Mouse (Mus musculus) kidney, postnatal 4 days (tissue): ENCODE results near the gene Apba3.

ENCODE experiments used
- DNase-seq, 2 experiments: peaks; one replicate each; pipeline ENCODE4 v3.0.0; 2021; ENCODE audit warnings: mixed read lengths in 2 of 2

Gene Apba3

DNA sequence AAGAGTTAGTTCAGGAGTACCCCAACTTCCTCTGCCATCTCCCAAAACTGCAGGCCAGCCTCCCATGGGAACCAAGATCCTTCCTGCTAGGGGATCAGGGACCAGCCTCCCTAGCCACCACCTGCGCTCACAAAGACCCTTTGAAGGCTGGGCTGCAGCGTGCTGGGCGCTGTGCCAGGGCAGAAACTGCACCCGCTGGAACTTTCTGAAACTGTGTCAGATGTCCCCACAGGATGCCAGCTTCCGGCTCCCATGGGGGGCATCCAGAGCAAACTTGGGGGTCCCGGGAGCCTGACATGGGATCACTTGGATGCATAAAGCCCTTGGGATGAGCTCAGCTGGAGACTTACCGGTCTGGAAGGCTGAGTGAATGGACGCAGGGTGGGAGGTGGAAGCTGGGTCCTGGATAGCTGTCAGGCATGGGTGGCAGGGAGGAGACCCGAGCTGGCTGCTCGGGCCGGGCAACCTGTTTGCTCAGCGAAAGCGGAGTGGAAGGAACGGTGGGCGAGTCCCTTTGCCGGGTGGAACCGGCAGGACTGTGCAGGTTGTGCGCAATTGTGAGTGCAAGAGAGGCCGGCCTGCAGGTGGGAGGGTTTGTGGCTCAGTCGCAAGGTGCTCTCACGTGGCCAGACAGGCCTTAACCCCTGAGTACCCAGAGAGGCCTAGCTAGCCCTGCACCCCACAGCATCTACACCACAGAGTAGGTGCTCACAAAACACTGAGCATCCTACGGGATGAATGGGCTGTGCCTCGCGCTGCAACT, 24.1 kb downstream of the Apba3 start:
- DNase-seq: peak in 1 of 2 experiments; percentile 66

DNA sequence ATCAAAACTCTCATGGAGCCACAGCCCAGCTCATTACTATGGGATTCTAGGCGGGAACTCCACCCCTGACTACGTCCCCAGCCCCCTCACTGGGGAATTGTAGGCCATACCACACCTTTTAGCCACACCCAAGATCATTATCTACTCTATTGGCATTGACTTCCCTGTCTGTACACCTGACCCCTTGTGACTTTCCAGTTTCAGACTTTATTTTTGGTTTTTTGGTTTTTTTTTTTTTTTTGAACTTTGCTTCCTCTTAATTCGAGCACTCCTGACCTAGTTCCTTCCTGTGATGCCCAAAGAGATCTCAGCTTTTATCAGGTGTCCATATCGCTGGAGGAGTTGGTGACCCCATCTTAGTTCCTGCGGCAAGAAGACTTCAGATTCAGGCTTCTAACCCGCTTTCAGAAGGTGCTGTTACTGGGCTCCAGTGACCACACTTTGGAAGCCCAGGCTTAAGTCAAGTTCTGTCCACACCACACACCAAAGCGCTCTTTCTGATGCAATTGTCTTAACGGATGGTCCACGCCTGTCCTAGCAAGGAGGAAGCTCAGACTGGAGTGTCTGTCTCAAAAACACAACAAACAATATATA, 24.8 kb downstream of the Apba3 start, which contains the start of gene Tjp3:
Gene Tjp3 (minus strand): TSS at position 71 of the 594 bp plus-strand sequence.
- DNase-seq: no peak

DNA sequence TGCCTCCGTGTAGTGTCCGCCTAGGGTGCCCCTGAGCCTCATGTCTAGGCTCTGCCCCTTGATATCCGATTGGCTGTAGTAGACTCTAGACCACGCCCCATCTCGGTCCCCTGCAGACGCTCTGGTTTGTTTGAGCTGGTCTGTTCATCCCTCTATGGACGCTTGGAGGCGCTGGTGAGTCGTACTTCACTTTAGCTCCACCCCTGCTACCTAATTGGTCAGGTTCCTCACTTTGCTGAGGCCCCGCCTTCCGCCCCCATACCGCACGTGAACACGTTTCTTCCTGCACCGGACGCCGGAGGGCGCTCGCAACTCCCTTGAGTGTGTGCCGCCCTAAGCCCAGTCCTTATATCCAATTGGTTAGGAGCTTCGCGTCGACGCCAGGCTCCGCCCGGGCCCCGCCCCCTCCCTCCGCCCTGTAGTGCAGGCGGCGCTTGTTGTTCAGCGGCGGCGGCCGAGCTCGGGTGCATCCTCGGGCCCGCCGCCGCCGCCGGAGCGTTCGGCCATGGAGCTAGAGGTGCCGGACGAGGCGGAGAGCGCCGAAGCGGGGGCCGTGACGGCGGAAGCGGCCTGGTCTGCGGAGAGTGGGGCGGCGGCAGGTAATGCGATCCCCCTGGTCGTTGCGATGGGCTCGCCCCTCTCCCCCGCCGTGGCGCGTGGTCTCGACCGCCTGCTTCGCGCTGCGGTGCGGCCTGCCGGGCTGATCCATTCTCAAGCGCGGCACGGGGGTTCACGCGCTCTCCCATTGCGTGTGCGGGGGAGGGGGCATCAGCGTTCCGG, 26.0 kb downstream of the Apba3 start, which contains the start of gene Pip5k1c:
Gene Pip5k1c (plus strand): TSS at position 410 of the 780 bp plus-strand sequence.
- DNase-seq: peak; percentile 99 to 100

DNA sequence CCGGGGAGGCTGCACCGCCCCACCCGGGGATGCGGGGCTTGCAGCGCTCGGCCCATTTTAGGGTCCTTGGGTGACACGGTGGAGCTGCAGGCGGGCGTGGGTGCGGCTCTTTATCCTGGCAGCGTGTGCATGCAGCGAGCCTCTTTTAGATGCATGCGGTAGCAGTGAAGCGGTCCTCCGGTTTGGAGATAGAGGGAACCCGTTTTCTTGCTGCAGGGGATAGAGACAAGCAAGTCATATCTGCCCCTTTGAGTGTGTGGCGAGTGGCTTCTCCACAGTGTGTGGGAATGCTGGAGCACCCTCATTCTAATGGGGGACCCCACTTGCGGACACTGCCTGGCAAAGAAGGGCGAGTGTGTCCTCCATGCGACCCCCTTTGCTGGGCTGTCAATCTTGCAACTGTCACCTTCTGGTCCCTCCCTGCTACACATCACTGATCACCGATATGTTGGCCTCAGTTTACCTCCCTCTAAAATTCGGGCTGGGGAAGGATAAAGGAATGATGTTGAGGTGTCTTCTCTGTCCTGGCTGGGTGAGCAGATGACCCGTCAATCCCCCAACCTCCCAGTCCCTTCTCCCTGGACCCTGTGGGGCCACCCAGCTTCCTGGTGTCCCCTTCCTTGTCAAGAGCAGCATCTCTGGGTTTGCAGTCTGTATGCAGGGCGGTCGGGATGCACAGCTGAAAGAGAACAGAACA, 26.7 kb downstream of the Apba3 start:
- no peak for DNase-seq

DNA sequence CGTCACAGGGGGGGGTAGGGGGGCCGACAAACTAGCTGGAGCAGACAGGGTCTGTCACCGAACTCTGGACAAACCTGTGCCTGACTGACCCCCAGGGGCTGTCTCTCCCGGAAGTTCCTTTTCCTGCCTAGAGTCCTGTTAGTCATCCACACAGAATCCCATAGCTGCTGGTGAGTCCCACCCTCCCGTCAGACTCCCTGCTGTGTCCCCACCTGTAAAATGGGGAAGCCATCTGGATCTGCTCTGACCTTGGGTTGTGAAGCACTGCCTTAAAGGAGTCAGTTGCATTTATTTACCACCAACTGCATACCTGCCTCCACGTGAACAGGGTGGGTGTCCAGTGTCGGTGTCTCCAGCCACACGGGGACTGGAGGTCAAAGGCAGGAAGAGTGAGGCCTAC, 27.7 kb downstream of the Apba3 start:
- no peak for DNase-seq

DNA sequence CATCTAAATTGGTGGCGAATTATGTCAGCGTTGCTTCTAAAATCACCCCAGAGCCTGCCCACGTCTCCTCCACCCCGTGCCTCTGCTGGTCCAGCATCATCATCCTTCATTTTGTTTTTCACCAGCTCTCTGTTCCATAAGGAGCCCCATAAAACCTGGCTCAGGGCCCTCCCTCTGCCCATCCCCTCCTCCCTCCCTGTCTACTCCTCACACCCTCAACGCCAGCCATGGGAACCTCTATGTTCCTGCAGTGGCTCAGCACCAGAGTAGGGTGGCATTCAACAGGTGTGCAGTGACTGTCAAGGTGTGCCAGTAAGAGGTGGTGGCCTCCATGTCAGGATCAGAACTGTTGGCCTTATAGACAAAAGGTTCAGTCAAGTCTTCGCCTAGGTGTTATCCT, 28.4 kb downstream of the Apba3 start:
- DNase-seq: no peak

DNA sequence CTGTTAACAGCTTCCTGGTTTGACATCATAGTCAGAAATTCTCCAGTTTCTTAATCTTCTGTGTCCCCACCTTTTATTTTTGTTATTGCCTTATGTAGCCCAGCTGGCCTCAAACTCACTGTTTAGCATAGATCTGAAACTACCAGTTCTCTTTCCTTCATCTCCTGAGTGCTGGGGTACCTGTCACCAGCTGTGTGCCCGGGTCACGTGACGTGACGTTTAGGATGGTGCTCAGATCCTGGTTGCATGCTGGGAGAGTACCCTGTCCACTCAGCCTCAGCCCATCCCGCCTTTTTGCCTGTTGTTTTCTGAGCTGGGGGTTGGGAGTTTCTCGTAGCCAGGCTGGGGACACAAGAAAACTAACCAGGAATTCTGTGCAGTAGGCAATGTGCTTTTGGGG, 30.5 kb downstream of the Apba3 start:
- no peak for DNase-seq

DNA sequence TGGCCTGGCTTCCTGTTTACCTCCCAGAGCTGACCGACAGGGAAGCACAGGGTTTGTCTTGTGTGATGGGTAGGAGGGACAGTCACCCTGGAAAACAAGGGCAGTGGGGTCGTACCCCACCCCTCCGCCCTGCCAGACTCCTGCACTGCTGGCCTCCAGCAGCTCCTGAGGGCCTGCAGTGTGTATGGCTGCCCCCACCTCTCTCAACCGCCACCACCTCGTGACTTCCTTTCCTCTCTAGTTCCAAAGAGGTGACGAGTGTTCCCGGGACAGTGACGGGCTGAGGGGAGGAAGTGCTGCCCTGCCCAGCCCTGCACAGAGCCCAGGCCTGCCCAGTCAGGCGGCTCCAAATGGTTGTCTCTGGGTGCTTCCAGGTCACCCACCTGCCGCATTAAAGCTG, 31.1 kb downstream of the Apba3 start:
- DNase-seq: peak; percentile 48 to 68

DNA sequence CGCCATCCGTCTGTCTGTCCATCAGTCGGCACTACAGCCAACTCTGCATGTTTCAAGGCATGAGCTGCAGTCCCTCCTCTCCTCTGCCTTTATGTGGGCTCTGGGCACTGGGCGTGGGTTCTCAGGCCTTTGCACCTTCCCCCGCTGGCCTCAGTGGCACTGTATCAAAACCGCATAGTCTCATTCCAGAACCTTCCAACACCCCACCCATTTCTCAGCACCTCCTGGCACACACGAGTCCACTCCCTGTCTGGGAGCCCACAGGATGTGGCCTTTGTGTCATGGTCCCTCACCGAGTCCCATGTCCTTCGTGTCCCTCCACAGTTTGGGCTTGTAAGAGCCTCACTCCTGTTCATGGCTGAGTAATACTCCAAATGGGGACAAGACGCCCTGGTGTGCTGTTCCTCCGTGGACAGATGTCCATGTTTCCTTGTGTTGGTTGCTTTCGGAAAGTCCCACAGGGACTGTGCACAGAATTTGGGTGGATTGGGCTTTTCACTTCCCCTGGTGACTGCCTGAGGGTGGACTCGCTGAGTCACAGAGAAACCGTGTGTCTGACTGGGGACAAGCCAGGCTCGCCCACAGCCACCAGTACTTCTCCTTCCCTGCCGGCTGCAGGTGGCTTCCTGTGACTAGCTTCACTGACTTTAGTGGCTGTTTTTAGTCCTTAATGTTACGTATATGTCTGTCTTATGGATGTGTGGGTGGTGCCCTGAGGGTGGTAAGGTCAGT, 31.8 kb downstream of the Apba3 start:
- no peak for DNase-seq

DNA sequence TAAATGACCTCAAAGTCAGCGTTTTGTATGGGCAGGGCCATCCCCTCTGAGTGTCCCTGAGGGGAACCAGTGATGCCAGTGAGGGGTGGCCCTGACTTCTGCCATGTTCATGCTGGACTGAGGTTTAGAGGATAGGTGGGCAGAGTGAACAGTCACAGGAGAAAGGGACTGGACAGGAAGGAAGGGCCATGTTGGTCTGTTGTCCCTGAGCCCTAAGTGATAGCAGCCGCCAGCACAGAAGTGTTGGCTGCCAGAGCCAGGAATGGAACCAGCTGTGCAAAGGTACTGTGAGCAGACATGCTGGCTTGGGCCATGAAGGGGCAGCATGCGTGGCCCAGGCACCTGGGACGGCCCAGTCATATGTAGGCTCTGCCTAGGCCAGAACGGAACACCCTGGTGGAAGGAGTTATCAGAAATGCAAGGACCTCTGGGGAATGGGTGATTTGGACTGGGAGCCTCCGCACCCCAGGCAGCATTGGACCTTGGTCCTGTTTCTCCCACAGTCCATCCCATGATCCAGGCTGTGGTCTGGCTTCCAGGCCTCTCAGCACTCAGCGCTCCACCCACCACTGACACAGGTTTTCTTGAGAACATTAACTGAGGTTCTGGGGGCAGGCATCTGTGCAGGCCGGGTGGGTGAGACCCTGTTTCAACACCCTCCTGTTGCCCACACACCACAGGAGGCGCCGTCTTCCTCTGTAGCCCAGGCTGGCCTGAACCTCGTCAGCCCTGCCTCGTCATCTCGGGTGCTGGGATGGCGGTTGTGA, 33.0 kb downstream of the Apba3 start:
- peak; percentile 51 to 74 for DNase-seq

DNA sequence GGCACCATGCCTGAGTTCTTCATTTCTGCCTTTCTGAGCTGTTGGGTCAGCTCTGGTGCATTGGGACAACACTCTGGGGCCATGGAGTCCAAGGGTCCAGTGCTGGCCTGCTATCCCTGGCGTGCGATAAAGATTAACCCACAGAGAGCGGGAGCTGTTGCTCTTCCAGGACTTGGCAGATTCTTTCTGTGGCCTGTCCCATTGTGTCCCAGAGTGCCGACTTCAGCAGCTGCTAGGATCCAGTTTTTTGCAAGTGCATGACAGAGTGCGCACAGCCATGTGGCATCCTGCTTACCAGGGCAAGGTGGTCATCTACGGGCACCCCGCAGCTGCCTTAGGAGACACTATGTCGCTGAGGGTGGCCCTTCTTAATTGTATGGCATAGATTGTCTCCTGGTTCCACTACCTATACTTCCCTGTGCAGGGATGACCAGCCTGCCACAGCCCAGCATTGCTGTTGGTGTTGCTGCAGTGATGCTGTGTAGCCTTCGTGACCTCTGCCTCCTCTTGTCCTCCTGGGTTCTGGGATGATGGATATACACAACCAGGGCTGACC, 33.7 kb downstream of the Apba3 start:
- peak in 1 of 2 experiments; percentile 70 for DNase-seq

DNA sequence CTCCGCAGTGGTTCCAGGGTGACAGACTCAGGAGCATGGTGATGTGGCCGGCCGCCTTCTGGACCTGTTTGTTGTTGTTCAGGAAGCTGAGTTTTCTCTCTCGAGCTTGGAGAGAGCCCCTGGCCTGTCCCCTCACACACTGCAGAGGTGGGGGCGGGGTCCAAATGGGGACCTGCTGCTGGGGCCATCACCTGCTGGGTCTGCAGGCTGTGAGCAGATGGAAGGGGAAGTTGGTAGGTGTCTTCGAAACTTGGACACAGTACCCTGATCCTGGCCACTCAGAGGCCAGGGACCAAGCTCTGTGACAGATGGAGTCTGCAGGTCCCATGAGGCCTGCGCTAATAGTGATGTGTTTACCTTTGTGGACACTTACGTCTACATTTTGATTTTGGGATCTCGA, 34.6 kb downstream of the Apba3 start:
- no peak for DNase-seq

DNA sequence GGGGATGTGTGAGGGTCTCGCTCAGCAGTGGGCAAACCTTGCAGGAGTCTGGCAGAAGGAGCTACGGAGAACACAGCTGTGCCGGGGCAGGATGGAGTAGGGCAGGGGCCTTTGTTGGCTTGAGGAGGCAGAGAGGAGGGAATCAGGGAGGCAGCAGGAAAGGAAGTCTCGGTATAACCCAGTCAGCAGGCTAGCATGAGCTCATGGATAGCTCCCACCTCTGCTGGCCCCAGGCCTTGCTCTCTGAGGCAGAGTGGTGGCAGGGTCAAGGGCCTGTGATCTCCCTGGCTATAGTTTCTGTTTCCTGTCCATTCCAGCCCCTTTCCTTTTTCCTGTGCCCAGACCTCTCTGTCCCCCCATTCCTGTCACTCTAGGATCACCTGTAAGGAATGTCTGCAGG, 35.5 kb downstream of the Apba3 start:
- DNase-seq: no peak

DNA sequence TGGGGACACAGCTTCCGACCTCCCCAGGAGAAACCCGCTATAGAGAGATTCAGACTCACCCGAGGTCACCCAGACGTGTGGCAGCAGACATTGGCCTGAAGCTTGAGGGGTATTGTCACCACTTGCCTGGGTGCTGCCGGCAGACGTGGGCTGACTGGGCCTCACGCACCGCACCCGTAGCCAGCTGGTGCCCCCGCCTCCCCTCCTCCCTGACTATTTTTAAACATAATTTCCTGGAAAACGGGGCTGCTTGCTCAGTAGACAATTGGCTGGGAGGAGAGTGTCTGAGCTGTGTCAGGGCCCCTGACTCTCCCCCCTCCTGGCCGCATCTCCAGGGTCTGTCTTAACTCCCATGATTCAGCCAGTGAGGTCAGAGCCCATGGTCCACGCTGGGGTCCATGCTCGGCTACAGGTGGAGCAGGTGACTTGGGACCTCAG, 36.0 kb downstream of the Apba3 start:
- DNase-seq: peak in 1 of 2 experiments; percentile 49

DNA sequence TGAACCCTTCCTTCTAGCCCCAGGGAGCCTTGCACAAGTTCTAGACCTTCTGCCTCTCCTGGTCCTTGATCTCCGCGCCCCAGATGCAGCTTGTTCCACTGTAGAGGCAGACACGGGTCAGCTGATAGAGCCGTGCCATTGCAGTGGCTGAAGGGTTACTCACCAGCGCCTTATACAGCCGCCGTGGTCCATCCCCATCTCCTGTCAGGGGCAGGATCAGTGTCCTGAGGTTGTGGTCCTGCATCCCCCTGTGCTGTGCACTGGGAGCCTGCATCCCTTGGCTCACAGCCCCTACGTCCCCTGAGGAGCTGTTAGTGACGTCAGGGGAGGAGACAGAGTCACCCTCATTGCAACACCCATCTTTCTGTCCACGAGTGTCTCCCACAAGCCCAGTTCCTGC, 36.5 kb downstream of the Apba3 start:
- no peak for DNase-seq

DNA sequence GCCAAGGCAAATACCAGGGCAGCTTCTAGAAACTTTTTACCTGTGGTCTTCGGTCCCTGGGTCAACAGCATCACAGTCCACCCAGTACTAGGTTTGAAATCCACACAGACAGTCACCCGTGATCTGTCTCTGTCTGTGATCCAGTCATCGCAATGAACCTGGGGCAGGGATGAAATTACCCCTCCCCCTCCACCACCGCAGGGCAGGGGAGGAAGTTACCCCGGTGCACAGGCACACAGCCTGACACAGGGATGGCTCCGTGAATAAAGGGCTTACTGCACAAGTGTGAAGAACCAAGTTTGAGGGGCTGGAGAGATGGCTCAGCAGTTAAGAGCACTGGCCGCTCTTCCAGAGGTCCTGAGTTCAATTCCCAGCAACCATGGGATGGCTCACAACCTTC, 37.0 kb downstream of the Apba3 start:
- DNase-seq: no peak

DNA sequence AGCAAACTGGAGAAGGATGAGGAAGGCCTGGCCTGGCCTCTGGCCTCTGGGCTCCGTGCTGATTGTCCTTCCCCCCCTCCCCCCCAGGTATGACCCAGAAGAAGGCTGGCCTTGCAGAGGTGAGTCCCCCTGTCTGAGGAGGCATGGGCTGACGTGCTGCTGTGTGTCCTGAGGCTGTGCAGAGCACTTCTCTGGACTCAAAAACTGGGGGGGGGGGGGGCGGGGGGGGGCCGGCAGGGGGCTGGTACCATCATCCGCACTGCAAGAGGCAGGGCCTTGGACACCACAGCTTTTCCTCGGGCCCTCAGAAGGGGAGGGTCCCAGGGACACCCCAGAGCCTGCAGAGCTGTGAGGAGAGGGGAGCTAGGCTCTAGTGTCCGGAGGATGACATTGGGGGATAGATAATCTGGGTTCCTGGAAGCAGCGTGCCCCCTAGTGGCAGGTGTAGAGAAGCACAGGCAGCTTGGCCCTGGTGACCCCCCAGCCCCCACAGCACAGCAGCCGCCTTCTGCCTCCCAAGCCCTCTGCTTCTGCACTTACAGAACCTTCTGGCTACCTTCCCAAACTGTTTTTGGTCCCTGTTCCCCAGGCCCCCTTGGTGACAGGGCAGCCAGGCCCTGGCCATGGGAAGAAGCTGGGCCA, 38.0 kb downstream of the Apba3 start:
- peak; percentile 63 to 76 for DNase-seq

DNA sequence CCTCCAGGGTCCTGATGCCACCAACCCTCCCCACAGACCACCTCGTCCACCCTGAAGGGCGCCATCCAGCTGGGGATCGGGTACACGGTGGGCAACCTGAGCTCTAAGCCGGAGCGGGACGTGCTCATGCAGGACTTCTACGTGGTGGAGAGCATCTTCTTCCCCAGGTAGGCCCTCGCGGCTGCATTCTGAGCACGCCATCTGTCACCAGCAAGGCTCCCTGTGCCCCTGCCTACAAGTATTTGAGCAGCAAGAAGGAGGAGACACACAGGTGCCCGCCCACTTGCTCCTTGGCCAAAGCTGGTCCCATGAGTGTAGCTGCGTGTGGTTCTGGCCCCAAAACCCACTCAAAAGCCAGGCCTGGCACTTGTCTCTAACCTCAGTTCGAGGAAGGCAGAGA, 38.9 kb downstream of the Apba3 start:
- no peak for DNase-seq

DNA sequence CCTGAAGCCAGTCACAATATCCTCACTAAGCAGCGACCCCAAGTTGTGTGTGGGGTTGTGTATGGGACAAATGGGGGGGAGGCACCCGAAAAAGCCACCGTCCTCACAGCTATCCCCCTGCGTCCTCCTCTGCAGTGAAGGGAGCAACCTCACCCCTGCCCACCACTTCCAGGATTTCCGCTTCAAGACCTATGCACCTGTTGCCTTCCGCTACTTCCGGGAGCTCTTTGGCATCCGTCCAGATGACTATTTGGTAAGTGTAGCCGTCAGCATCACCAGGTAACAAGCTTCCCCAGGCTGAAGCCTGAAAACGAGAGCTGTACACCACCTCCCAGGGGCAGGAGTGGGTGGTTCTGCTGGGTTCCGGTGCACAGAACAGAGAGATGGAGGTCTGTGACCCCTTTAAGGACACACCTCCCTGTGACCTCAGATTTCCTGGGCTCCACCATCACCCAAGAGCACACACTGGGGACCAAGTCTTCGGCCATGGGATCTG, 39.5 kb downstream of the Apba3 start:
- no peak for DNase-seq
